Mouse (Mus musculus) CH12.LX (cell line): ENCODE measurements around the gene Zc3h7a. TPM values are rescaled to one million over a fixed set of nuclear protein-coding genes. Genes with fewer than 3 reads are reported as not detected.
A peak's percentile ranks its signal among the peaks of the same experiment; 100 is the strongest.

Source experiments
- DNase-seq: peaks from one replicate; pipeline ENCODE4 v3.0.0-alpha.2; 2013; ENCODE audit errors: extremely low read depth
- H3K27ac ChIP-seq: 2 replicates; pipeline ENCODE4 v1.5.1; 2012; ENCODE audit warnings: low read depth, mild to moderate bottlenecking, control low read depth, moderate library complexity; ENCODE audit not compliant: insufficient read depth
- H3K27me3 ChIP-seq: replicated peaks from 2 replicates; pipeline ENCODE3; 2012; ENCODE audit warnings: inconsistent platforms
- H3K36me3 ChIP-seq, 2 experiments: replicated peaks in 1 of 2; 2 replicates each; pipeline versions ENCODE3 to v1.6.1; 2012; ENCODE audit warnings: inconsistent platforms in 1 of 2, low read length in 1 of 2, mild to moderate bottlenecking in 1 of 2, mixed read lengths in 1 of 2, moderate library complexity in 1 of 2; ENCODE audit not compliant: control insufficient read depth in 1 of 2, insufficient read depth in 1 of 2
- H3K4me1 ChIP-seq, 2 experiments: 2 replicates each; pipeline ENCODE4 v1.6.1; 2012; ENCODE audit warnings: inconsistent platforms in 1 of 2, moderate library complexity in 1 of 2; ENCODE audit not compliant: insufficient read depth in 2 of 2, control insufficient read depth in 1 of 2
- H3K4me2 ChIP-seq: 2 replicates; pipeline ENCODE4 v1.6.1; 2012; ENCODE audit warnings: low read depth, mild to moderate bottlenecking, control low read depth; ENCODE audit not compliant: poor library complexity, insufficient read depth, severe bottlenecking
- H3K4me3 ChIP-seq, 3 experiments: fragments of 150-350 bp in 1 of 3; sonication (generic) in 1 of 3; replicated peaks in 1 of 3; 2 replicates each; pipeline versions ENCODE3 to v1.5.1; 2011 to 2012; ENCODE audit warnings: low read depth in 2 of 3, low read length in 2 of 3, mild to moderate bottlenecking in 2 of 3, moderate library complexity in 2 of 3, control low read depth in 1 of 3, improper control_type of control experiment in 1 of 3, inconsistent platforms in 1 of 3, mixed read lengths in 1 of 3; ENCODE audit not compliant: poor library complexity in 1 of 3
- H3K79me2 ChIP-seq: replicated peaks from 2 replicates; pipeline ENCODE4 v1.6.1; 2012; ENCODE audit warnings: mild to moderate bottlenecking, moderate library complexity; ENCODE audit not compliant: control insufficient read depth, poor library complexity, insufficient read depth, severe bottlenecking; ENCODE audit errors: extremely low read depth
- H3K9ac ChIP-seq: 2 replicates; pipeline ENCODE4 v1.6.1; 2012; ENCODE audit warnings: low read depth, mild to moderate bottlenecking, control low read depth, moderate library complexity; ENCODE audit not compliant: insufficient read depth
- H3K9me3 ChIP-seq: replicated peaks from 2 replicates; pipeline ENCODE3; 2012; ENCODE audit warnings: low read length, inconsistent platforms, mixed read lengths
- BHLHE40 ChIP-seq: IDR thresholded peaks from 2 replicates; pipeline ENCODE4 v1.6.1; 2011; ENCODE audit warnings: mild to moderate bottlenecking, low read depth, low read length, improper control_type of control experiment
- CHD1 ChIP-seq: IDR thresholded peaks from 2 replicates; pipeline ENCODE4 v1.6.1; 2012; ENCODE audit warnings: low read depth, low read length, improper control_type of control experiment, inconsistent platforms
- CHD2 ChIP-seq: IDR thresholded peaks from 2 replicates; pipeline ENCODE4 v1.6.1; 2011; ENCODE audit warnings: low read length, improper control_type of control experiment
- CTCF ChIP-seq, 2 experiments: IDR thresholded peaks in 1 of 2; conservative IDR thresholded peaks in 1 of 2; 2 replicates each; pipeline ENCODE4 v1.5.1; 2011 to 2012; ENCODE audit warnings: low read depth in 2 of 2, low read length in 2 of 2, improper control_type of control experiment in 1 of 2, inconsistent platforms in 1 of 2, mild to moderate bottlenecking in 1 of 2, moderate library complexity in 1 of 2
- EP300 ChIP-seq: IDR thresholded peaks from 2 replicates; pipeline ENCODE4 v1.6.1; 2011; ENCODE audit warnings: low read length, improper control_type of control experiment
- IRF4 ChIP-seq: IDR thresholded peaks from 2 replicates; pipeline ENCODE4 v1.6.1; 2014; ENCODE audit warnings: low read depth, mild to moderate bottlenecking, inconsistent platforms, low read length, improper control_type of control experiment
- JUN ChIP-seq: IDR thresholded peaks from 2 replicates; pipeline ENCODE4 v1.6.1; 2011; ENCODE audit warnings: low read depth, mild to moderate bottlenecking, low read length, improper control_type of control experiment, moderate library complexity; ENCODE audit not compliant: insufficient read depth
- MAFK ChIP-seq: IDR thresholded peaks from 2 replicates; pipeline ENCODE4 v1.6.1; 2011; ENCODE audit warnings: low read length, improper control_type of control experiment; ENCODE audit not compliant: insufficient replicate concordance
- MAZ ChIP-seq: IDR thresholded peaks from 2 replicates; pipeline ENCODE4 v1.6.1; 2012; ENCODE audit warnings: low read depth, mild to moderate bottlenecking, inconsistent platforms, low read length, improper control_type of control experiment, moderate library complexity
- MXI1 ChIP-seq: IDR thresholded peaks from 2 replicates; pipeline ENCODE4 v1.6.1; 2011; ENCODE audit warnings: mild to moderate bottlenecking, low read depth, low read length, improper control_type of control experiment
- MYC ChIP-seq: IDR thresholded peaks from 2 replicates; pipeline ENCODE4 v1.6.1; 2011; ENCODE audit warnings: low read depth, mild to moderate bottlenecking, improper control_type of control experiment, low read length
- NRF1 ChIP-seq: IDR thresholded peaks from 2 replicates; pipeline ENCODE4 v1.6.1; 2014; ENCODE audit warnings: low read depth, mild to moderate bottlenecking, inconsistent platforms, low read length, improper control_type of control experiment, moderate library complexity
- POLR2AphosphoS2 ChIP-seq: IDR thresholded peaks from 2 replicates; pipeline ENCODE4 v1.6.1; 2011; ENCODE audit warnings: low read depth, low read length, improper control_type of control experiment
- RAD21 ChIP-seq: IDR thresholded peaks from 2 replicates; pipeline ENCODE4 v1.6.1; 2011; ENCODE audit warnings: low read depth, mild to moderate bottlenecking, low read length, improper control_type of control experiment, moderate library complexity
- RCOR1 ChIP-seq: conservative IDR thresholded peaks from 2 replicates; pipeline ENCODE4 v1.6.1; 2012; ENCODE audit warnings: low read depth, mild to moderate bottlenecking, inconsistent platforms, low read length, improper control_type of control experiment
- SIN3A ChIP-seq: IDR thresholded peaks from 2 replicates; pipeline ENCODE4 v1.6.1; 2012; ENCODE audit warnings: low read length, improper control_type of control experiment, inconsistent platforms
- TBP ChIP-seq: conservative IDR thresholded peaks from 2 replicates; pipeline ENCODE4 v1.6.1; 2011; ENCODE audit warnings: low read depth, low read length, improper control_type of control experiment
- TCF12 ChIP-seq: IDR thresholded peaks from 2 replicates; pipeline ENCODE4 v1.6.1; 2014; ENCODE audit warnings: low read depth, mild to moderate bottlenecking, inconsistent platforms, low read length, improper control_type of control experiment
- UBTF ChIP-seq: IDR thresholded peaks from 2 replicates; pipeline ENCODE4 v1.6.1; 2012; ENCODE audit warnings: low read depth, mild to moderate bottlenecking, inconsistent platforms, low read length, improper control_type of control experiment, moderate library complexity
- USF1 ChIP-seq: IDR thresholded peaks from 2 replicates; pipeline ENCODE4 v1.6.1; 2014; ENCODE audit warnings: low read depth, mild to moderate bottlenecking, inconsistent platforms, low read length, improper control_type of control experiment
- USF2 ChIP-seq: conservative IDR thresholded peaks from 2 replicates; pipeline ENCODE4 v1.6.1; 2011; ENCODE audit warnings: low read depth, low read length, improper control_type of control experiment
- ZKSCAN1 ChIP-seq: IDR thresholded peaks from 2 replicates; pipeline ENCODE4 v1.6.1; 2012; ENCODE audit warnings: low read depth, inconsistent platforms, low read length, improper control_type of control experiment, borderline replicate concordance
- ZMIZ1 ChIP-seq: IDR thresholded peaks from 2 replicates; pipeline ENCODE4 v1.6.1; 2012; ENCODE audit warnings: low read depth, mild to moderate bottlenecking, inconsistent platforms, low read length, improper control_type of control experiment
- dilution Hi-C: fragments of 300-500 bp; cut with MboI; formaldehyde crosslinking; loops from 2 replicates; pipeline ENCODE4 v1.14.3; 2020; ENCODE audit warnings: low sequenced_read_pairs; ENCODE audit not compliant: extremely low pct_unique_long_range_greater_than_20kb, extremely low pct_ligation_motif_present
- in situ Hi-C: fragments of 300-500 bp; cut with MboI; formaldehyde crosslinking; loops from 3 replicates; pipeline ENCODE4 v1.14.3; 2019; ENCODE audit warnings: low sequenced_read_pairs, low pct_ligation_motif_present, low pct_unique_long_range_greater_than_20kb, mixed read lengths
- polyA plus RNA-seq: library from polyadenylated mRNA; unstranded; fragments of >175 nt; gene quantifications from 2 replicates; pipeline ENCODE4 v1.2.1, GENCODE M21; 2012; ENCODE audit warnings: low read depth; ENCODE audit not compliant: insufficient read length
- total RNA-seq, 2 experiments: library from RNA; depleted of rRNA; stranded (reverse); fragments of 300-350 nt in 1 of 2; fragments of >200 nt in 1 of 2; gene quantifications; 2 replicates each; pipeline ENCODE4 v1.2.3; 2012 to 2014

Gene Zc3h7a
- total and polyA plus RNA-seq, 3 experiments, result 78.6 to 177 (median 177) TPM

DNA sequence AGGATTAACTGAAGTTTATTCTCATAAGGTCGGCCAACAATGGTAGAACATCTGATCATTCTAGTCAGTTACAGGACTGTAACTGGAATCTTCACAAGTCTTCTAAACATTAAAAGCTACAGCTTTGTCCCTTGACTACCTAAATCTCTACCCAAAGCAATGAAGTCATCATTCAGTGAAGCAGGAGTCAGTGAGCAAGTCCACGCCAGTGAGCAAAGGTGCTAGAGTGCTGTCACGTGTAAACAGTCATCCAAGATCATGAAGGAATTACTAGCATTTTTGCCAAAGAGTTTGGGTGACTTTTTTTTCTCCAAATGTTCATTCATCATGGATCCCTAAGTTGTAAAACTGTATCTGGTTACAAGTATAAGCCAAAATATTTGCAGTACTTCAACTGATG is 41.6 kb upstream of the Zc3h7a start:
- H3K27me3 ChIP-seq, result no peaks in the 10 kb centered on the region
- H3K4me3 ChIP-seq, result no peak overlapping the region
- H3K4me2 ChIP-seq, result no peak overlapping the region
- H3K27ac ChIP-seq, result no peak overlapping the region
- H3K79me2 ChIP-seq, result no peaks in the 10 kb centered on the region; the same call in 1 of the 2 replicates
- in situ Hi-C loops (no loop called here), dilution Hi-C loops (no loop called here)
- no peak overlapping the region for H3K9ac ChIP-seq
- peaks cover 51 to 95% of the 10 kb centered on the region in 2 experiments for H3K36me3 ChIP-seq
- no peak for DNase-seq
- no peaks in the 10 kb centered on the region for H3K9me3 ChIP-seq
- no peaks in the 10 kb centered on the region for H3K4me1 ChIP-seq
- 0 out of 2 replicates have a peak, but pooled peaks have one; percentile 30 for TF ChIP-seq ZMIZ1
- TF ChIP-seq RAD21, result no peak
- no peak for TF ChIP-seq EP300

DNA sequence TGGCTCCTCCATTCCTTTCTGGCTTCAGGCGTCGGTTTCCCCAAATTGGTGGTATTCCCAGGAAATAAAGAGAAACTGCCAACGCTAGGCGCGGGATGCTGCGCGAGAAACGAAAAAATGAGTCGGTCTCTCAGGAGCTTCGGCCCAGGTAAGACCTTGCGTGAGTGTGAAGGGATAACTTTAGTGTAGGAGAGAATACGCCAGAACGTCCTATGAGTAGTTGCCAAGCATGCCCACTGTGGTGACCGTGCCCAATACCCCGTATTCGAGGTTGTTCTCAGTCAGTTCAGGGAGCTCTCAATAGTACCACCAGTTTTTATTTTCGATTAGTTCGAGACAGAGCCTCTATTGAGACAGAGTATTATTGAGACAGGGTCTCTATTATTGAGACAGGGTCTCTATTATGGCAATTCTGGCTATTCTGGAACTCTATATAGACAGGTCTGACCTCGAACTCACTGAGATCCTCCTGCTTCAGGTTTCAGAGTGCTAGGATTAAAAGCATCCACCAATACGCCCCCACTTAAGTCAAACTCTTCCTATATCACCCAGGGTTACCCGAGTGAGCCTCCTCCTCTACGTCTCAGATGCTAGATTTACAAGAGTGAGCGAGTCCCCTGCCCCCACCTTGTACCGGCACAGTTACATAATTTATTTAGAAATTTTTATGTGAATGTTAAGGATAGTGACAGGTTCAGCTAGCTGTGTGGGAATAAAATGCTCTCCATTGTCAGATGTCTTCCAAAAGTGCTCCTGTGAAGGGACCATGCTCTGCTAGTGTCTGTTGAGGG is 27.6 kb upstream of the Zc3h7a start:
- no peak for DNase-seq
- in situ Hi-C loops, result no loop called here

GRCm38 (mm10) chr16:11202571-11203554 is 26.7 kb upstream of the Zc3h7a start, which contains the start of gene Rsl1d1:
Gene Rsl1d1, minus strand, starts transcription at chr16:11203331.
- dilution Hi-C loops, result no loop called here
- peaks cover 34 to 58% of the 10 kb centered on the region in 2 experiments for H3K36me3 ChIP-seq
- peaks cover 3 to 58% of the 10 kb centered on the region in 2 experiments for H3K4me1 ChIP-seq
- TF ChIP-seq SIN3A, result peak; percentile 98
- TF ChIP-seq JUN, result peak; percentile 73
- TF ChIP-seq MXI1, result peak; percentile 99
- peak; percentile 84 for TF ChIP-seq CHD1
- peak; percentile 97 for TF ChIP-seq CHD2
- TF ChIP-seq TBP, result peak; percentile 97
- TF ChIP-seq CTCF (conservative IDR thresholded peaks at IDR 0.05 in 1 of 2, IDR thresholded peaks at IDR 0.05 in 1 of 2; ENCODE audit: low read depth in 2 of 2, low read length in 2 of 2), result no peak
- no peak; the same call in 1 of the 2 replicates for TF ChIP-seq USF1
- peak; percentile 64; the same call in 1 of the 2 replicates for TF ChIP-seq IRF4
- peak; percentile 52; the same call in 1 of the 2 replicates for TF ChIP-seq UBTF
- TF ChIP-seq BHLHE40, result peak; percentile 60
- TF ChIP-seq TCF12, result peak; percentile 99
- TF ChIP-seq USF2, result no peak
- TF ChIP-seq MAFK, result 0 out of 2 replicates have a peak, but pooled peaks have one; percentile 16

More for the DNA sequence above, 27.6 kb upstream of the Zc3h7a start:
- peaks cover 3 to 49% of the 10 kb centered on the region in 2 experiments for H3K4me1 ChIP-seq
- H3K79me2 ChIP-seq, result peaks cover 59% of the 10 kb centered on the region
- peaks cover 31 to 57% of the 10 kb centered on the region in 2 experiments for H3K36me3 ChIP-seq
- no peak for TF ChIP-seq UBTF
- TF ChIP-seq IRF4, result no peak
- TF ChIP-seq TBP, result no peak
- TF ChIP-seq ZKSCAN1, result no peak
- TF ChIP-seq ZMIZ1, result no peak
- no peak for TF ChIP-seq POLR2AphosphoS2
- TF ChIP-seq NRF1, result no peak
- TF ChIP-seq MAZ, result no peak
- no peak for TF ChIP-seq SIN3A
- TF ChIP-seq RCOR1, result no peak
- TF ChIP-seq MYC, result no peak
- H3K4me2 ChIP-seq, result peak overlapping the region; percentile 99
- no peaks in the 10 kb centered on the region for H3K9me3 ChIP-seq
- H3K9ac ChIP-seq, result peak overlapping the region; percentile 88
- no peak overlapping the region for H3K27ac ChIP-seq
- peak overlapping the region; percentile 66 to 83 (median 68) for H3K4me3 ChIP-seq
- dilution Hi-C loops, result no loop called here
- H3K27me3 ChIP-seq, result no peaks in the 10 kb centered on the region

More at GRCm38 (mm10) chr16:11202571-11203554, 26.7 kb upstream of the Zc3h7a start, which contains the start of gene Rsl1d1:
- peak within 1 kb of the TSS; percentile 37 for H3K27ac ChIP-seq
- peak; percentile 99 for DNase-seq
- no peaks in the 10 kb centered on the region for H3K9me3 ChIP-seq
- peak within 1 kb of the TSS; percentile 88 for H3K9ac ChIP-seq
- H3K4me3 ChIP-seq, result peak within 1 kb of the TSS; percentile 66 to 83 (median 68)
- H3K27me3 ChIP-seq, result no peaks in the 10 kb centered on the region
- H3K4me2 ChIP-seq, result peak within 1 kb of the TSS; percentile 99
- peaks cover 64% of the 10 kb centered on the region for H3K79me2 ChIP-seq
- in situ Hi-C loops, result no loop called here
